Mouse (Mus musculus) C2C12 (cell line): ENCODE data around the gene Ipmk.

ENCODE experiments used
- CEBPB ChIP-seq: IDR thresholded peaks from one replicate; pipeline ENCODE4 v1.6.1; 2011; ENCODE audit warnings: low read depth, mild to moderate bottlenecking, control low read depth, moderate library complexity
- CTCF ChIP-seq: IDR thresholded peaks from one replicate; pipeline ENCODE4 v1.5.1; 2011; ENCODE audit not compliant: control insufficient read depth, insufficient read depth, insufficient read length
- FOSL1 ChIP-seq: IDR thresholded peaks from one replicate; pipeline ENCODE4 v1.8.0; 2011; ENCODE audit warnings: mild to moderate bottlenecking, low read length; ENCODE audit not compliant: poor library complexity, insufficient read depth, severe bottlenecking
- MAX ChIP-seq: IDR thresholded peaks from one replicate; pipeline ENCODE4 v1.6.1; 2011; ENCODE audit warnings: mild to moderate bottlenecking, control low read depth
- MYOG ChIP-seq: IDR thresholded peaks from one replicate; pipeline ENCODE4 v1.6.1; 2011; ENCODE audit not compliant: control insufficient read depth, insufficient read length; ENCODE audit errors: extremely low read depth
- USF1 ChIP-seq: IDR thresholded peaks from one replicate; pipeline ENCODE4 v1.6.1; 2011; ENCODE audit warnings: low read depth, mild to moderate bottlenecking, control low read depth, moderate library complexity

- TF ChIP-seq CTCF: no peak
- no peak for TF ChIP-seq CEBPB
- TF ChIP-seq USF1: no peak
- TF ChIP-seq MAX: no peak
- TF ChIP-seq FOSL1: no peak
- TF ChIP-seq MYOG: no peak
These were observed 1.2 kb downstream of the Ipmk start for GRCm38 (mm10) chr10:71348637-71349280.
